Mouse (Mus musculus) erythroblast, embryonic 14.5 days (primary cell): ENCODE data around the gene Tmem40.

Experiments
- GATA1 ChIP-seq: IDR thresholded peaks from 2 replicates; pipeline ENCODE4 v1.6.1; 2012; ENCODE audit warnings: low read length, inconsistent platforms, mixed read lengths
- TAL1 ChIP-seq: IDR thresholded peaks from 3 replicates; pipeline ENCODE4 v1.6.1; 2012; ENCODE audit warnings: low read length, inconsistent platforms, mixed read lengths

GRCm38 (mm10) chr6:115692163-115692950 is 69.9 kb downstream of the Tmem40 start:
- no peak for TF ChIP-seq GATA1
- TF ChIP-seq TAL1: no peak
